Mouse (Mus musculus) thymus, adult 2 months (tissue): ENCODE measurements around the gene Calcoco1.

ENCODE experiments used
- CTCF ChIP-seq: fragments of 200-500 bp; IDR thresholded peaks from 2 replicates; pipeline ENCODE4 v1.5.1; 2012; ENCODE audit warnings: mild to moderate bottlenecking, control low read depth, low read length, moderate library complexity, borderline replicate concordance; ENCODE audit not compliant: control insufficient read depth, poor library complexity, insufficient read depth; ENCODE audit errors: extremely low read depth
- POLR2A ChIP-seq: fragments of 200-500 bp; IDR thresholded peaks from 2 replicates; pipeline ENCODE4 v1.6.1; 2012; ENCODE audit warnings: mild to moderate bottlenecking, low read length, control low read depth, moderate library complexity; ENCODE audit not compliant: control insufficient read depth, poor library complexity, insufficient read depth; ENCODE audit errors: extremely low read depth

DNA sequence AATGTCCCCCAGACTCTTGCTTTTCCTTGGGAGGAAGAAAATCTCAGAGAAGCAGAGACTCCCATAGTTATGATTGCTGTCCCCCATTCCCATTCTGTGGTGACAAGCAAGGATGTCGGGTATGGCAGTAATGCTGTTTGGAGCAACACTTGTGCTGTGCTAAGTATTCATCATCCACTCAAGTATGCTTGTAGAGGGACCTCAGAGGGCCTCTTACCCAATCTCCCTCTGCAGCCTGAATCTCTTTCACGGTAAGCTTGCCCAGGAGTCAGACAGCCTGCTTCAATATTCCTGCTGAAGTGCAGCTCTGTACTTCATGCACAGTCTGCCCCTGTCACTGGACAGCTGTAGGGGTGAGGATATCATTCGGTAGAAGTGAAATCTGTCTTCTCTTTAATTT lies 25.1 kb downstream of the Calcoco1 start:
- TF ChIP-seq CTCF (no peak), POLR2A (no peak)
